Mouse (Mus musculus) spleen, adult 12 weeks (tissue): ENCODE measurements around the gene Ercc1.

ENCODE experiments used
- DNase-seq: peaks from one replicate; pipeline ENCODE4 v3.0.0; 2022; ENCODE audit warnings: low spot score

The Ercc1 gene

GRCm38 (mm10) chr7:19368380-19368779 is 23.8 kb downstream of the Ercc1 start:
- no peak for DNase-seq

- DNase-seq, result no peak
These were observed 25.3 kb downstream of the Ercc1 start for GRCm38 (mm10) chr7:19369823-19370425.

DNA sequence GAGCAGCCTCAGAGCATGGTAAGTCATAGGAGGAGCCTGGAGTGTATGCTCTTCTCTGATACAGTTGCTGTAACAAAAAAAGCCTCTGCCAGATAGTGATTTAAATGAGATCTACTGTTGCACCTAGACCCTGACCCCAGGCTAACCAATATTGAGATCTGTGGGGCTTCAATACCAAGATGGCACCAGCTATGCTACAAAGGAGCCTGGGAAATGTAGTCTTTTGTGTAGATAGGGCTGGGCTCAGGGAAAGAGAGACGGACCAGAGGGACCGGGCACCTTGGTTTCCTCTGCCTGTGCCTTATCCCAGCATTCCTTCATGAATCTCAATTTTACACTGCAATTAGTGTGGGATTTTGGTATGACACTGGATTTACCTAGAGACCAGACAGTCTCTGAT is 28.8 kb downstream of the Ercc1 start:
- DNase-seq, result no peak

GRCm38 (mm10) chr7:19375368-19375767 is 30.8 kb downstream of the Ercc1 start:
- no peak for DNase-seq

DNA sequence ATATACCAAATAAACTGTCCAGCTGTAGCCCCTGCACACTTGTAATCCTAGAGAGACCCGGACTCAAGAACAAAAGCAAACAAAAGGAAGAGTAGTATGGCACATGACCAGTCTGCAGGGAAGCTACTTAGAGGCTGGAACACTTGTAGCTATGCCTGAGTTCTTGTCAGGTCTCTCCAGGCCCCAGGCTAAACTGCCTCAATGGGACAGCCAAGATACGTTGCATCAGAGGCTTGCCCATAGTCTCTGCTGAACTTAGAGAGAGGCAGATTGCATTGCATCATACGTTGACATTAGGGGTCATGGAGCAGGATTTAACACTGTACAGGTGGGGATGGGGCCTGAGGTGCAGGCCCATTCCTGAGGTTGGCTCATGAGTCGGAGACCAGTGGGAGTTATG is 31.4 kb downstream of the Ercc1 start:
- DNase-seq, result no peak

- no peak for DNase-seq
These were observed 33.5 kb downstream of the Ercc1 start for GRCm38 (mm10) chr7:19378049-19378448.

GRCm38 (mm10) chr7:19381377-19382165 is 37.0 kb downstream of the Ercc1 start, which contains the start of gene Ercc2:
Gene Ercc2, plus strand, starts transcription at chr7:19382010.
- peak; percentile 98 for DNase-seq

DNA sequence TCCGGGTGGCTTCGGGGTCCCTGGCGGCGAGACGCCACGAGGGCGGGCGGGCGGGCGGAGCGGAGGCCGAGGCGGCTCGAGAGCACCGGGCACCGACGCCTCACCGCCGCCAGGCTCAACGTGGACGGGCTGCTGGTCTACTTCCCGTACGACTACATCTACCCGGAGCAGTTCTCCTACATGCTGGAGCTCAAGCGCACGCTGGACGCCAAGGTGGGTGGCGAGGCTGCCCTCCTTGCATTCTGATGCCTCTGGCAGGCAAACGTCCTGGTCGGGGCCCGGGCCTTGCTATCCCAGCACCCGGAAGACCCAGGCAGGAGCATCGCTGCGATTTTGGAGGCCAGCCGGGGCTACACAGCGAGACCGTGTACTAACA is 37.6 kb downstream of the Ercc1 start:
- DNase-seq, result no peak

DNA sequence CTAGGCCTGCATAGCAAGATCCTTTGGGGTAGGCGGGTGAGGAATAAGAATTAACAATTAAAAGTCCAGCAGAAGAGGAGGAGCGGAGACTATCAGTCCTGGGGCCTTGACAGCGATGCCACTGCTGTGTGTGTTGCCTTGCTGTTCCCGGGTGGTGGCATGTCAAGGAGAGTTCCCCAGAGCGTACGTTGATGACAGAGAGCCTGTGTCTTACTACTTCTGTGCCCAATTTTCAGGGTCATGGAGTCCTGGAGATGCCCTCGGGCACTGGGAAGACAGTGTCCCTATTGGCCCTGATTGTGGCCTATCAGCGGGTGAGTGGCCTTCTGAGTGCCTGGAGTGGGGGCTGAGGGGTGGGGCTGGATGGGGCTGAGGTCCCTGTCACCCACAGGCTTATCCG is 39.1 kb downstream of the Ercc1 start:
- no peak for DNase-seq

- no peak for DNase-seq
These were observed 44.3 kb downstream of the Ercc1 start for GRCm38 (mm10) chr7:19388699-19389413.

GRCm38 (mm10) chr7:19394484-19394883 is 49.9 kb downstream of the Ercc1 start:
- no peak for DNase-seq

GRCm38 (mm10) chr7:19399496-19400280 is 55.1 kb downstream of the Ercc1 start:
- no peak for DNase-seq

DNA sequence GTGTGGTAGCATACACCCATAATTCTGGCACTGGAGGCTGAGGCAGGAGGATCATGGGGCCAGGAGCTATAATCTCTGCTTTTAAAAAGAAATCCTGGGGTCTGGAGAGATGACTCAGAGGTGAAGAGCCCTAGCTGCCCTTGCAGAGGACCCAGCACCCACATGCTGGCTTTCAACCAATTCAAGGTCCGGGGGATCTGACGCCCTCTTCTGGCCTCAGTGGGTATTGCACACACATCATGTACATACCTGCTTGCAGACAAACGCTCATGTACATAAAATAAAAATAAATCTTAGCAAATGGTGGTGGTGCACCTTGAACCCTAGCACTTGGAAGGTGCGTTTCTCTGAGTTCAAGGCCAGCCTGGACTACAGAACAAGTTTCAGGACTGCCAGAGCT is 56.4 kb downstream of the Ercc1 start:
- no peak for DNase-seq

DNA sequence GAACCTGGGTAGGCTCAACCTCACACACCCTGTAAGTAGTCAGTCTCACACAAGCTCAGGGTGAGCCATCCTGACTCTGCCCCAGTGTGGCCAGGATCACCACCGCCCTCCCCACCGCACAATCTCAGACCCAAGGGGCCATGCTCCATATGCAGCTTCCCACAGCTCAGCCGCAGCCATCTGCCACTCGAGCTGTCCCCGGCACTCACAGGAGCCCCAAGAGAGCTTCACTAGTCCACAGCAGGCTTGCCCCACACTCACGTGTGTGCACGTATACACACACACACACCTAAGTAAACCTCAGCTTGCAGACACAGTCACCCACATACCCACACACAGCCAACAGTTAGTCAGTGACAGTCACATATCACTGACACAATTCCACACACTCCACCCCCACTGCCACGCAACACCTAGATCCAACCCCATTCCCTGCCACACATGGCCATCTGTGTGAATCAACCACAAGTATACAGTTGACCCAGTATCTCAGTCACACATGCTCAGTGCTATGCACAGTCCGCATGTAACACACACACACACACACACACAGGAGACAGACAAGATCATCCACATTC is 58.0 kb downstream of the Ercc1 start:
- DNase-seq, result no peak

- peak; percentile 54 for DNase-seq
These were observed 59.2 kb downstream of the Ercc1 start, which contains the start of gene Klc3 for GRCm38 (mm10) chr7:19403731-19404296. Gene Klc3, minus strand, starts transcription at chr7:19404104.

DNA sequence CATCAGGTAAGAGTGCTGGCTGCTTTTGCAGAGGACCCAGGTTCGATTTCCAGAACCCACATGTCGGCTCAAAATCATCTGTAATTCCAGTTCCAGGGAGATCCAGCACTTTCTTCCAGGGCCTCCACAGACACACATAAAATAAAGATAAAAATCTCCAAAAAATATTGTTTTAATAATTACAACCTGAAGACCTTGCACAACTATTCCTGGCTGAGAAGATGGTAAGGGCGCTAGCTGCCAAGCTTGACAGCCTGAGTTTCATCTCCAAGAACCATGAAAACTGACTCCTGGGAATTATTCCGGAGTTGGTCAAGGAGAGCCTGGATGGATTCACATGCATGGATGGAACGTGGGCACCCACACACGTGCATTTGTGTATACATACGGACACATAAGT is 59.9 kb downstream of the Ercc1 start, which contains the start of gene Ckm:
Ckm (plus strand) TSS at position 301 of the 400 bp plus-strand sequence.
- DNase-seq, result no peak

DNA sequence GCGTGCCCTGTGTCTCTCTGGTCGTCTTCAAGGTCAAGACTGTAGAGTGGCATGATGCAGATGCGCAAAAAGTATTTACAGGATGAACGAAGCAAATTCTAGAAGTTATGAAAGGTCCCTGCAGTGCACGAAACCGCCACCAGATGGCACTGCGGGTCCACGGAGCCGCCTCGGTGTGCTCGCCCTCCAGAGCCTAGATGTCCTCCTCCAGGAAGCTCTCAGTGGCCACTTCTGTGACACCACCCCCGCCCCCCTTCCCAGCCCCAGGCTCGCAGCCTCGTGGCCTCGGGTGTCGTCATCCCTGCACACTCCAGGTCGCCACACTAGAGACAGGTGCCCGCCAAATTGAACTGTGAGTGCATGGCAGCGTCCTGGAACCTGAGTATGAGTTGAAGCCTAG is 60.8 kb downstream of the Ercc1 start:
- peak; percentile 67 for DNase-seq
